Mouse (Mus musculus): Measurements from ENCODE around the gene Vmn1r210. TPM values are rescaled to one million over a fixed set of nuclear protein-coding genes. Genes with fewer than 3 reads are reported as not detected.
"Not testable (repeated sequence)": the region's sequence is repeated elsewhere in the genome, so short reads cannot be mapped to it uniquely, and the experiment has no call there.

The Vmn1r210 gene
- polyA plus RNA-seq (2015; fragmentation: Nextera tagmentation; extraction: Ambion mirVana) = not detected in 2 replicates

- no peaks in the 10 kb centered on the region for H3K27me3 ChIP-seq (ENCODE audit: control insufficient read depth, insufficient read depth, low read depth, low read length)
- no peak within 1 kb of the TSS for H3K9ac ChIP-seq (ENCODE audit: low read depth, low read length)
- H3K9me3 ChIP-seq (replicated peaks; ENCODE audit: control insufficient read depth, low read length) = no peaks in the 10 kb centered on the region
- no peak for ATAC-seq (ENCODE audit: low read depth)
- H3K4me3 ChIP-seq (ENCODE audit: low read depth, low read length) = no peak within 1 kb of the TSS
- H3K27ac ChIP-seq (ENCODE audit: low read length) = no peak within 1 kb of the TSS
- no peak within 1 kb of the TSS for H3K4me2 ChIP-seq (ENCODE audit: low read depth, low read length)
- no peaks in the 10 kb centered on the region for H3K36me3 ChIP-seq (ENCODE audit: control insufficient read depth, insufficient read depth)
- WGBS (ENCODE audit: insufficient replicate concordance) = 25% methylated on average over 4 of the region's 4 CpGs
- H3K4me1 ChIP-seq (ENCODE audit: control insufficient read depth, low read depth, low read length) = no peaks in the 10 kb centered on the region
Observed at GRCm38 (mm10) chr13:22831248-22831647, at the start of gene Vmn1r210. Vmn1r210 (minus strand) TSS chr13:22831348.

- ATAC-seq (ENCODE audit: low read depth) = no peak
- no peak overlapping the region for H3K27ac ChIP-seq (ENCODE audit: low read length)
- H3K4me1 ChIP-seq (ENCODE audit: control insufficient read depth, low read depth, low read length) = no peaks in the 10 kb centered on the region
- no peak overlapping the region for H3K4me3 ChIP-seq (ENCODE audit: low read depth, low read length)
- no peaks in the 10 kb centered on the region for H3K9me3 ChIP-seq (replicated peaks; ENCODE audit: control insufficient read depth, low read length)
- H3K27me3 ChIP-seq (ENCODE audit: control insufficient read depth, insufficient read depth, low read depth, low read length) = no peaks in the 10 kb centered on the region
- H3K9ac ChIP-seq (ENCODE audit: low read depth, low read length) = no peak overlapping the region
- no peaks in the 10 kb centered on the region for H3K36me3 ChIP-seq (ENCODE audit: control insufficient read depth, insufficient read depth)
- no peak overlapping the region for H3K4me2 ChIP-seq (ENCODE audit: low read depth, low read length)
- 64% methylated on average over 1 of the region's 1 CpGs for WGBS (ENCODE audit: insufficient replicate concordance)
Observed at GRCm38 (mm10) chr13:22879257-22879656, 48.1 kb upstream of the Vmn1r210 start.

- H3K4me1 ChIP-seq (ENCODE audit: control insufficient read depth, low read depth, low read length) = no peaks in the 10 kb centered on the region
- no peak for ATAC-seq (ENCODE audit: low read depth)
- no peaks in the 10 kb centered on the region for H3K9me3 ChIP-seq (replicated peaks; ENCODE audit: control insufficient read depth, low read length)
- no peak within 1 kb of the TSS for H3K9ac ChIP-seq (ENCODE audit: low read depth, low read length)
- 57% methylated on average over 1 of the region's 1 CpGs for WGBS (ENCODE audit: insufficient replicate concordance)
- H3K36me3 ChIP-seq (ENCODE audit: control insufficient read depth, insufficient read depth) = no peaks in the 10 kb centered on the region
- H3K4me2 ChIP-seq (ENCODE audit: low read depth, low read length) = no peak within 1 kb of the TSS
- no peak within 1 kb of the TSS for H3K4me3 ChIP-seq (ENCODE audit: low read depth, low read length)
- no peaks in the 10 kb centered on the region for H3K27me3 ChIP-seq (ENCODE audit: control insufficient read depth, insufficient read depth, low read depth, low read length)
- H3K27ac ChIP-seq (ENCODE audit: low read length) = no peak within 1 kb of the TSS
Observed at GRCm38 (mm10) chr13:22857461-22857860, 26.3 kb upstream of the Vmn1r210 start, which contains the start of gene Vmn1r211. Vmn1r211 (minus strand) TSS chr13:22857561.

- ATAC-seq (ENCODE audit: low read depth) = no peak
- Histone ChIP-seq H3K4me3 (ENCODE audit: low read depth, low read length) (no peak overlapping the region), H3K4me2 (ENCODE audit: low read depth, low read length) (no peak overlapping the region), H3K9me3 (replicated peaks; ENCODE audit: control insufficient read depth, low read length) (no peaks in the 10 kb centered on the region), H3K4me1 (ENCODE audit: control insufficient read depth, low read depth, low read length) (no peaks in the 10 kb centered on the region), H3K36me3 (ENCODE audit: control insufficient read depth, insufficient read depth) (no peaks in the 10 kb centered on the region), H3K9ac (ENCODE audit: low read depth, low read length) (no peak overlapping the region), H3K27ac (ENCODE audit: low read length) (no peak overlapping the region), H3K27me3 (ENCODE audit: control insufficient read depth, insufficient read depth, low read depth, low read length) (no peaks in the 10 kb centered on the region)
- 52% methylated on average over 4 of the region's 4 CpGs for WGBS (ENCODE audit: insufficient replicate concordance)
Observed at GRCm38 (mm10) chr13:22854760-22855159, 23.6 kb upstream of the Vmn1r210 start.

GRCm38 (mm10) chr13:22846798-22847197, 15.7 kb upstream of the Vmn1r210 start:
- Histone ChIP-seq H3K4me1 (ENCODE audit: control insufficient read depth, low read depth, low read length) (no peaks in the 10 kb centered on the region), H3K9me3 (replicated peaks; ENCODE audit: control insufficient read depth, low read length) (no peaks in the 10 kb centered on the region)
- WGBS (ENCODE audit: insufficient replicate concordance) = 28% methylated on average over 1 of the region's 1 CpGs

GRCm38 (mm10) chr13:22844304-22844703, 13.2 kb upstream of the Vmn1r210 start:
- not testable (repeated sequence) for H3K9me3 ChIP-seq (replicated peaks; ENCODE audit: control insufficient read depth, low read length); H3K4me2 ChIP-seq (ENCODE audit: low read depth, low read length); H3K36me3 ChIP-seq (ENCODE audit: control insufficient read depth, insufficient read depth); H3K27me3 ChIP-seq (ENCODE audit: control insufficient read depth, insufficient read depth, low read depth, low read length); H3K9ac ChIP-seq (ENCODE audit: low read depth, low read length); H3K27ac ChIP-seq (ENCODE audit: low read length); H3K4me3 ChIP-seq (ENCODE audit: low read depth, low read length); ATAC-seq (ENCODE audit: low read depth); H3K4me1 ChIP-seq (ENCODE audit: control insufficient read depth, low read depth, low read length)
- 44% methylated on average over 3 of the region's 3 CpGs for WGBS (ENCODE audit: insufficient replicate concordance)

More at GRCm38 (mm10) chr13:22846798-22847197, 15.7 kb upstream of the Vmn1r210 start:
- Histone ChIP-seq H3K27me3 (ENCODE audit: control insufficient read depth, insufficient read depth, low read depth, low read length) (no peaks in the 10 kb centered on the region), H3K27ac (ENCODE audit: low read length) (no peak overlapping the region), H3K4me3 (ENCODE audit: low read depth, low read length) (no peak overlapping the region), H3K36me3 (ENCODE audit: control insufficient read depth, insufficient read depth) (no peaks in the 10 kb centered on the region), H3K4me2 (ENCODE audit: low read depth, low read length) (no peak overlapping the region), H3K9ac (ENCODE audit: low read depth, low read length) (no peak overlapping the region)
- no peak for ATAC-seq (ENCODE audit: low read depth)

GRCm38 (mm10) chr13:22829395-22829794, 1.8 kb downstream of the Vmn1r210 start:
- not testable (repeated sequence) for H3K27me3 ChIP-seq (ENCODE audit: control insufficient read depth, insufficient read depth, low read depth, low read length); ATAC-seq (ENCODE audit: low read depth); H3K4me1 ChIP-seq (ENCODE audit: control insufficient read depth, low read depth, low read length); H3K4me3 ChIP-seq (ENCODE audit: low read depth, low read length); H3K36me3 ChIP-seq (ENCODE audit: control insufficient read depth, insufficient read depth); H3K9ac ChIP-seq (ENCODE audit: low read depth, low read length); H3K4me2 ChIP-seq (ENCODE audit: low read depth, low read length); H3K9me3 ChIP-seq (replicated peaks; ENCODE audit: control insufficient read depth, low read length); H3K27ac ChIP-seq (ENCODE audit: low read length)
- 18% methylated on average over 7 of the region's 7 CpGs for WGBS (ENCODE audit: insufficient replicate concordance)

GRCm38 (mm10) chr13:22821601-22822000, 9.5 kb downstream of the Vmn1r210 start:
- H3K9ac ChIP-seq (ENCODE audit: low read depth, low read length); H3K4me3 ChIP-seq (ENCODE audit: low read depth, low read length); ATAC-seq (ENCODE audit: low read depth); H3K4me2 ChIP-seq (ENCODE audit: low read depth, low read length); H3K9me3 ChIP-seq (replicated peaks; ENCODE audit: control insufficient read depth, low read length); H3K27me3 ChIP-seq (ENCODE audit: control insufficient read depth, insufficient read depth, low read depth, low read length); H3K36me3 ChIP-seq (ENCODE audit: control insufficient read depth, insufficient read depth); H3K4me1 ChIP-seq (ENCODE audit: control insufficient read depth, low read depth, low read length); H3K27ac ChIP-seq (ENCODE audit: low read length): not testable (repeated sequence)
- 55% methylated on average over 1 of the region's 1 CpGs for WGBS (ENCODE audit: insufficient replicate concordance)

GRCm38 (mm10) chr13:22809582-22809981, 21.6 kb downstream of the Vmn1r210 start, which contains the start of gene Vmn1r209:
Vmn1r209 (minus strand) TSS chr13:22809682.
- H3K27ac ChIP-seq (ENCODE audit: low read length); H3K9me3 ChIP-seq (replicated peaks; ENCODE audit: control insufficient read depth, low read length); H3K4me1 ChIP-seq (ENCODE audit: control insufficient read depth, low read depth, low read length); H3K27me3 ChIP-seq (ENCODE audit: control insufficient read depth, insufficient read depth, low read depth, low read length); H3K4me3 ChIP-seq (ENCODE audit: low read depth, low read length); H3K4me2 ChIP-seq (ENCODE audit: low read depth, low read length); H3K9ac ChIP-seq (ENCODE audit: low read depth, low read length); H3K36me3 ChIP-seq (ENCODE audit: control insufficient read depth, insufficient read depth); ATAC-seq (ENCODE audit: low read depth): not testable (repeated sequence)

Data from liver, embryonic 16.5 days (tissue).